Mouse (Mus musculus): ENCODE results near the gene Olfr52. TPM values are rescaled to one million over a fixed set of nuclear protein-coding genes. Genes with fewer than 3 reads are reported as not detected.

Olfr52 gene
- polyA plus RNA-seq, 1 experiment from 2014 or later: not detected

GRCm38 (mm10) chr2:86161738-86162137, 23.7 kb downstream of the Olfr52 start, which contains the start of gene Olfr1042:
Gene Olfr1042, minus strand, starts transcription at chr2:86161838.
- 78% methylated on average over 2 of the region's 2 CpGs for WGBS (ENCODE audit: insufficient replicate concordance)
- no peaks in the 10 kb centered on the region for H3K27me3 ChIP-seq (ENCODE audit: control insufficient read depth, insufficient read depth, low read length)
- ATAC-seq (replicated peaks; ENCODE audit: insufficient number of reproducible peaks, low FRiP score, low TSS enrichment): no peak
- H3K4me3 ChIP-seq (ENCODE audit: low read depth, low read length): no peak within 1 kb of the TSS
- H3K9me3 ChIP-seq (replicated peaks; ENCODE audit: control insufficient read depth, low read length): no peaks in the 10 kb centered on the region
- H3K4me2 ChIP-seq: no peak within 1 kb of the TSS
- no peaks in the 10 kb centered on the region for H3K4me1 ChIP-seq (ENCODE audit: control insufficient read depth, insufficient read depth, low read length)
- H3K27ac ChIP-seq (ENCODE audit: low read depth, low read length): no peak within 1 kb of the TSS
- no peak within 1 kb of the TSS for H3K9ac ChIP-seq (ENCODE audit: low read depth, low read length)
- no peaks in the 10 kb centered on the region for H3K36me3 ChIP-seq (ENCODE audit: control insufficient read depth, insufficient read depth, low read length)

- Histone ChIP-seq H3K4me1 (ENCODE audit: control insufficient read depth, insufficient read depth, low read length) (no peaks in the 10 kb centered on the region), H3K9ac (ENCODE audit: low read depth, low read length) (no peak within 1 kb of the TSS), H3K4me2 (no peak within 1 kb of the TSS), H3K36me3 (ENCODE audit: control insufficient read depth, insufficient read depth, low read length) (no peaks in the 10 kb centered on the region), H3K27ac (ENCODE audit: low read depth, low read length) (no peak within 1 kb of the TSS), H3K27me3 (ENCODE audit: control insufficient read depth, insufficient read depth, low read length) (no peaks in the 10 kb centered on the region), H3K4me3 (ENCODE audit: low read depth, low read length) (no peak within 1 kb of the TSS), H3K9me3 (replicated peaks; ENCODE audit: control insufficient read depth, low read length) (no peaks in the 10 kb centered on the region)
- no peak for ATAC-seq (replicated peaks; ENCODE audit: insufficient number of reproducible peaks, low FRiP score, low TSS enrichment)
- WGBS (ENCODE audit: insufficient replicate concordance): 68% methylated on average over 1 of the region's 1 CpGs
These were observed 38.9 kb downstream of the Olfr52 start, which contains the start of gene Olfr1040 for GRCm38 (mm10) chr2:86146632-86147031. Gene Olfr1040, minus strand, starts transcription at chr2:86146732.

GRCm38 (mm10) chr2:86135828-86136227, 49.7 kb downstream of the Olfr52 start, which contains the start of gene Olfr1039:
Gene Olfr1039, minus strand, starts transcription at chr2:86135928.
- H3K4me1 ChIP-seq (ENCODE audit: control insufficient read depth, insufficient read depth, low read length): no peaks in the 10 kb centered on the region

More at GRCm38 (mm10) chr2:86135828-86136227, 49.7 kb downstream of the Olfr52 start, which contains the start of gene Olfr1039:
- H3K27ac ChIP-seq (ENCODE audit: low read depth, low read length): no peak within 1 kb of the TSS
- WGBS (ENCODE audit: insufficient replicate concordance): 83% methylated on average over 1 of the region's 1 CpGs
- H3K9me3 ChIP-seq (replicated peaks; ENCODE audit: control insufficient read depth, low read length): no peaks in the 10 kb centered on the region
- H3K4me2 ChIP-seq: no peak within 1 kb of the TSS
- no peak within 1 kb of the TSS for H3K4me3 ChIP-seq (ENCODE audit: low read depth, low read length)
- no peak for ATAC-seq (replicated peaks; ENCODE audit: insufficient number of reproducible peaks, low FRiP score, low TSS enrichment)
- H3K36me3 ChIP-seq (ENCODE audit: control insufficient read depth, insufficient read depth, low read length): no peaks in the 10 kb centered on the region
- H3K27me3 ChIP-seq (ENCODE audit: control insufficient read depth, insufficient read depth, low read length): no peaks in the 10 kb centered on the region
- no peak within 1 kb of the TSS for H3K9ac ChIP-seq (ENCODE audit: low read depth, low read length)

Other genes with a start within 250 kb of the Olfr52 start
- not detected in 2 replicates for gene Olfr1028, start 235.2 kb downstream of the Olfr52 start, polyA plus RNA-seq (2014; fragmentation: Nextera tagmentation; extraction: Ambion mirVana)
- gene Olfr1029, start 211.8 kb downstream of the Olfr52 start, polyA plus RNA-seq (2014; fragmentation: Nextera tagmentation; extraction: Ambion mirVana): not detected in 2 replicates
- not detected in 2 replicates for gene Olfr1030, start 206.4 kb downstream of the Olfr52 start, polyA plus RNA-seq (2014; fragmentation: Nextera tagmentation; extraction: Ambion mirVana)
- not detected in 2 replicates for gene Olfr1031, start 195.4 kb downstream of the Olfr52 start, polyA plus RNA-seq (2014; fragmentation: Nextera tagmentation; extraction: Ambion mirVana)
- not detected in 2 replicates for gene Olfr1032, start 180.1 kb downstream of the Olfr52 start, polyA plus RNA-seq (2014; fragmentation: Nextera tagmentation; extraction: Ambion mirVana)
- gene Olfr1033, start 165.1 kb downstream of the Olfr52 start, polyA plus RNA-seq (2014; fragmentation: Nextera tagmentation; extraction: Ambion mirVana): 0.34 TPM in 1 of 2 replicates, not detected in the other
- gene Olfr1034, start 139.8 kb downstream of the Olfr52 start, polyA plus RNA-seq (2014; fragmentation: Nextera tagmentation; extraction: Ambion mirVana): not detected in 2 replicates
- gene Olfr1036, start 111.7 kb downstream of the Olfr52 start, polyA plus RNA-seq (2014; fragmentation: Nextera tagmentation; extraction: Ambion mirVana): not detected in 2 replicates
- not detected in 2 replicates for gene Olfr1037, start 98.3 kb downstream of the Olfr52 start, polyA plus RNA-seq (2014; fragmentation: Nextera tagmentation; extraction: Ambion mirVana)
- gene Olfr1039, start 49.8 kb downstream of the Olfr52 start, polyA plus RNA-seq (2014; fragmentation: Nextera tagmentation; extraction: Ambion mirVana): not detected in 2 replicates
- not detected in 2 replicates for gene Olfr1040, start 39.0 kb downstream of the Olfr52 start, polyA plus RNA-seq (2014; fragmentation: Nextera tagmentation; extraction: Ambion mirVana)
- gene Olfr1042, start 23.8 kb downstream of the Olfr52 start, polyA plus RNA-seq (2014; fragmentation: Nextera tagmentation; extraction: Ambion mirVana): not detected in 2 replicates
- not detected in 2 replicates for gene Olfr1043, start 18.2 kb downstream of the Olfr52 start, polyA plus RNA-seq (2014; fragmentation: Nextera tagmentation; extraction: Ambion mirVana)
- not detected in 2 replicates for gene Olfr1044, start 7.9 kb downstream of the Olfr52 start, polyA plus RNA-seq (2014; fragmentation: Nextera tagmentation; extraction: Ambion mirVana)
- not detected in 2 replicates for gene Olfr1045, start 17.3 kb upstream of the Olfr52 start, polyA plus RNA-seq (2014; fragmentation: Nextera tagmentation; extraction: Ambion mirVana)
- not detected in 2 replicates for gene Olfr1046, start 33.6 kb upstream of the Olfr52 start, polyA plus RNA-seq (2014; fragmentation: Nextera tagmentation; extraction: Ambion mirVana)
- gene Olfr1047, start 45.7 kb upstream of the Olfr52 start, polyA plus RNA-seq (2014; fragmentation: Nextera tagmentation; extraction: Ambion mirVana): not detected in 2 replicates
- gene Olfr1048, start 54.6 kb upstream of the Olfr52 start, polyA plus RNA-seq (2014; fragmentation: Nextera tagmentation; extraction: Ambion mirVana): not detected in 2 replicates
- not detected in 2 replicates for gene Olfr1049, start 72.6 kb upstream of the Olfr52 start, polyA plus RNA-seq (2014; fragmentation: Nextera tagmentation; extraction: Ambion mirVana)
- gene Olfr1051, start 93.4 kb upstream of the Olfr52 start, polyA plus RNA-seq (2014; fragmentation: Nextera tagmentation; extraction: Ambion mirVana): not detected in 2 replicates
- not detected in 2 replicates for gene Olfr1052, start 106.8 kb upstream of the Olfr52 start, polyA plus RNA-seq (2014; fragmentation: Nextera tagmentation; extraction: Ambion mirVana)
- not detected in 2 replicates for gene Olfr1053, start 129.6 kb upstream of the Olfr52 start, polyA plus RNA-seq (2014; fragmentation: Nextera tagmentation; extraction: Ambion mirVana)
- gene Olfr1054, start 149.8 kb upstream of the Olfr52 start, polyA plus RNA-seq (2014; fragmentation: Nextera tagmentation; extraction: Ambion mirVana): not detected in 2 replicates
- not detected in 2 replicates for gene Olfr1055, start 164.6 kb upstream of the Olfr52 start, polyA plus RNA-seq (2014; fragmentation: Nextera tagmentation; extraction: Ambion mirVana)
- gene Olfr1056, start 176.8 kb upstream of the Olfr52 start, polyA plus RNA-seq (2014; fragmentation: Nextera tagmentation; extraction: Ambion mirVana): not detected in 2 replicates
- gene Olfr1057, start 192.7 kb upstream of the Olfr52 start, polyA plus RNA-seq (2014; fragmentation: Nextera tagmentation; extraction: Ambion mirVana): not detected in 2 replicates
- gene Olfr1058, start 202.9 kb upstream of the Olfr52 start, polyA plus RNA-seq (2014; fragmentation: Nextera tagmentation; extraction: Ambion mirVana): not detected in 2 replicates
- gene Olfr1061, start 228.4 kb upstream of the Olfr52 start, polyA plus RNA-seq (2014; fragmentation: Nextera tagmentation; extraction: Ambion mirVana): not detected in 2 replicates
- not detected in 2 replicates for gene Olfr1062, start 241.1 kb upstream of the Olfr52 start, polyA plus RNA-seq (2014; fragmentation: Nextera tagmentation; extraction: Ambion mirVana)